Comparison of ENCODE assay signal across 19 mouse cellular contexts in genomic region chr11:81239091-81239490, GRCm38 (mm10).
DNase-seq lines count a peak whose midpoint lies in the region; ATAC-seq lines count a peak whose summit lies in the region.
"Had no signal": no experiment of that assay in that cellular context is flagged by ENCODE, and none has a peak within 500 bp of the region (broad histone marks: within the 10 kb centered on the region; RNA-seq: fewer than 3 reads in every experiment).

No protein-coding gene starts in this region.

- no peak overlapping the region for H3K4me2 ChIP-seq in intestine, embryonic 16.5 days (ENCODE audit: low read depth, low read length)
- H3K4me2 ChIP-seq: forebrain, embryonic 12.5 days; limb, embryonic 13.5 days; liver, embryonic 13.5 days; lung, embryonic 14.5 days; midbrain, embryonic 13.5 days; neural tube, embryonic 13.5 days had no signal

- no peaks in the 10 kb centered on the region for H3K27me3 ChIP-seq in intestine, embryonic 16.5 days (replicated peaks; ENCODE audit: control insufficient read depth, insufficient read depth, low read length)
- H3K27me3 ChIP-seq: forebrain, embryonic 12.5 days; limb, embryonic 13.5 days; liver, embryonic 13.5 days; midbrain, embryonic 13.5 days; neural tube, embryonic 13.5 days had no signal

- no peaks in the 10 kb centered on the region for H3K4me1 ChIP-seq in intestine, embryonic 16.5 days (ENCODE audit: control insufficient read depth, insufficient read depth, low read length)
- H3K4me1 ChIP-seq: forebrain, embryonic 12.5 days; limb, embryonic 13.5 days; liver, embryonic 13.5 days; midbrain, embryonic 13.5 days; neural tube, embryonic 13.5 days had no signal

- no peak for DNase-seq in frontal cortex, postnatal 14 days (ENCODE audit: low spot score in 2 of 2)
- peak; percentile 0 for DNase-seq in lung, postnatal 36 days
- no peak for DNase-seq in lung, postnatal 10 days
- peak; percentile 33 to 48 for DNase-seq in layer of hippocampus, adult 8-10 months (ENCODE audit: low spot score in 2 of 2)
- DNase-seq in MN1 (ENCODE audit: low spot score): no peak
- DNase-seq: B cell, adult 2 months; cerebellum, adult 8-10 months; gastrocnemius, postnatal 14 days; kidney, postnatal 25 days; liver, embryonic 13.5 days; right cerebral cortex, postnatal 14 days; thymus, adult 2 months had no signal

- 65% methylated on average over 2 of the region's 2 CpGs for WGBS in intestine, embryonic 16.5 days

- no peak overlapping the region for H3K9ac ChIP-seq in intestine, embryonic 16.5 days (ENCODE audit: low read depth, low read length)
- H3K9ac ChIP-seq: forebrain, embryonic 12.5 days; limb, embryonic 13.5 days; liver, embryonic 13.5 days; lung, embryonic 14.5 days; midbrain, embryonic 13.5 days; neural tube, embryonic 13.5 days had no signal

- no peaks in the 10 kb centered on the region for H3K9me3 ChIP-seq in intestine, embryonic 16.5 days (ENCODE audit: control insufficient read depth, low read length)
- H3K9me3 ChIP-seq: forebrain, embryonic 12.5 days; limb, embryonic 13.5 days; liver, embryonic 13.5 days; midbrain, embryonic 13.5 days; neural tube, embryonic 13.5 days had no signal

- no peak overlapping the region for H3K4me3 ChIP-seq in intestine, embryonic 16.5 days (ENCODE audit: low read length)
- H3K4me3 ChIP-seq: forebrain, embryonic 12.5 days; limb, embryonic 13.5 days; liver, embryonic 13.5 days; midbrain, embryonic 13.5 days; neural tube, embryonic 13.5 days had no signal

- no peak overlapping the region for H3K27ac ChIP-seq in intestine, embryonic 16.5 days (ENCODE audit: low read length)
- H3K27ac ChIP-seq: forebrain, embryonic 12.5 days; limb, embryonic 13.5 days; liver, embryonic 13.5 days; midbrain, embryonic 13.5 days; neural tube, embryonic 13.5 days had no signal

- ATAC-seq in frontal cortex, adult (ENCODE audit: low TSS enrichment): peak; percentile 67; the same call in 1 of the 2 replicates
- no peak for ATAC-seq in intestine, embryonic 16.5 days
- ATAC-seq: midbrain, embryonic 13.5 days had no signal

- H3K36me3 ChIP-seq in intestine, embryonic 16.5 days (ENCODE audit: control insufficient read depth, insufficient read depth, low read length): no peaks in the 10 kb centered on the region
- H3K36me3 ChIP-seq: forebrain, embryonic 12.5 days; limb, embryonic 13.5 days; liver, embryonic 13.5 days; midbrain, embryonic 13.5 days; neural tube, embryonic 13.5 days had no signal

Comparison
In these comparisons a context has a peak if more than half of its experiments do, and no peak if none do; other contexts are left out.
1. DNase-seq: peak in lung, postnatal 36 days (single experiment) and layer of hippocampus, adult 8-10 months (2 of 2); none in frontal cortex, postnatal 14 days (0 of 2), lung, postnatal 10 days (single experiment) and MN1 (single experiment).